Mouse (Mus musculus) cerebellum, adult 8-10 months (tissue): ENCODE results near the gene Pkd1.

Experiments used
- DNase-seq: peaks from one replicate; pipeline ENCODE4 v3.0.0; 2022

Gene Pkd1

DNA sequence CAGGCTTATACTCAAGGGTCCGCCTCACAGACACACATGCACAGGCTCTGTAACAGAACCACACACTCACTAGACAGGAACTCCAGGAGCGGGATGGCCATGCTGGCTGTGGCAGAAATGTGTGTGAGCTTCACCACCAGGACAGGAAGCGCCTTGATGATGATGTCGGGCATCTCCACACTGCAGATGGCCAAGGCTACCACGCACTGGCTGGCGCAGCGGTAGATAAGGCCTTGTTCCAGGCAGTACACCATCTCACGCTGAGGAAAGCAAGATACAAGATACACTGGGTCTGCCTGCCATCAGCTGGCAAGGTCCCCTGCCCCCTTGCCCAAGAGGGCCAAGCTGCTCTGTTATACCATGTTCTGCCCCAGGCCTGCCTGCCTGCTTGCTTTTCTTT lies 59.2 kb downstream of the Pkd1 start:
- DNase-seq, result no peak

- no peak for DNase-seq
Observed at GRCm38 (mm10) chr17:24610711-24611110, 61.1 kb downstream of the Pkd1 start.

- DNase-seq, result no peak
Observed at GRCm38 (mm10) chr17:24617561-24618194, 68.0 kb downstream of the Pkd1 start.

- DNase-seq, result no peak
Observed at GRCm38 (mm10) chr17:24625472-24625871, 75.8 kb downstream of the Pkd1 start.

- peak; percentile 86 for DNase-seq
Observed at GRCm38 (mm10) chr17:24628646-24629045, 79.0 kb downstream of the Pkd1 start.

GRCm38 (mm10) chr17:24630072-24630471 lies 80.4 kb downstream of the Pkd1 start:
- no peak for DNase-seq

GRCm38 (mm10) chr17:24632167-24632812 lies 82.7 kb downstream of the Pkd1 start, which contains the start of the genes Tsc2 and Nthl1:
TSS of gene Tsc2 (minus strand) at chr17:24632630.
TSS of gene Nthl1 (plus strand) at chr17:24632680.
- peak; percentile 75 for DNase-seq

DNA sequence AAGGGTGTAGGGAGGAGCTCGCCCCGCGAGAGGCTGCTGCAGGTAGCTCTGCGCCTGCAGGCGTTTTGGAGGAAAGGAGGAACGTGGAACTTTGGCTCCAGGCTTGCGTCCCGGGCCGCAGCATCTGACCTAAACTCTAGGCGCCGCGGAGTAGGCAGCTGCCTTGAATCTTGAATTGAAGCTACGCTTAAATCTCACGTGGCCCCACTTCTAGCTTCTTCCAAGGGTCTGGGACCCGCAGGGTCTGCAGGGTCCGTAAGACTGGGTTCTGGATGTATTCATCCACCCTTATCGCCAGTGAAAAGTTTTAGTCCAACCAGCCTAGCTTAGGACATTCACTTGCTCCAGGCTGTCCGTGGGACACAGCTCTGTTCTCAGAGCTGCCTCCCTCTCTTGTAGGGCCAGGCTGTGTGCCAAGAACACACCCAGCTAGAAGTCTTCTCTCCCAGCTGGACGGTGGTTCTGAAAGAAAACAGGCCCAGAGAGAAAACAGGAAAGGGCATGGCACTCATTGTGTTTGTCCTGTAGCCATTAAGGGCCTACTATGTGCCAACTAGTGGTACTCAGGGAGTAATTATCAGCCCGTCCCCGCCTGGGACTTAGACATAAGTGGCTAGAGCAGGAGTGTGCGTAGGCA lies 83.3 kb downstream of the Pkd1 start:
- no peak for DNase-seq

DNA sequence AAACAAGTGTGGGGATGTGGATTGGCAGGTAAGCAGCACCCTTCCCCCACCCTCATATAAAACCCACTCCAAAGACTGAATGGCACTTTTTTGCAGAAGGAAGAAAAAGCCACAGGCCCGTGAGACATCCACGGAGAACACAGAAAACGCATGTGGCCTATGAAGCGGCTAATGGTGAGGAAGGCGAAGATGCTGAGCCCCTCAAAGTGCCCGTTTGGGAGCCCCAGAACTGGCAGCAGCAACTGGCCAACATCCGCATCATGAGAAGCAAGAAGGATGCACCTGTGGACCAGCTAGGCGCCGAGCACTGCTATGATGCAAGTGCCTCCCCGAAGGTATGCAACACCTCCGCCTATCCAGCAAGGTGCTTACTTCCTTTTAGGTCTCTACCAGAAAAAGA lies 84.2 kb downstream of the Pkd1 start:
- DNase-seq, result no peak

DNA sequence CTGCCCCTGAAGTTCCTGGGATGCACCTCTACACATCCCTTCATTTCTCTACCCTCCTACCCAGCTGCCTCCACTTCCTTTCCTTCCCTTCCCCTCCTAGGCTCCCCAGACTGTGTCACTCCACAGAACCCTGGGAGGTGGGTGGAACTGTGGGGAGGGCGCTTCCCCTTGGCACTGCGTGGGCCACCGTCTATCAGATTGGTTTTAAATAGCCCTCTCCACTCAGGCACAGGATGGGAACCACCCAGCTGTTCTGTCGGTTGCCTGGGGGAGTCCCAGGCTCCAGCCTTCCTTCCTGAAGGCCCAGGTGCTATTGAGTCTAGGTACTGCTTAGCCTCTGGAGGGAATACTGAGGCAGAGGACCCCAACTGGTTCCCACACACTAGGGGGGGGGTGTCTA lies 85.4 kb downstream of the Pkd1 start:
- DNase-seq, result no peak

- DNase-seq, result no peak
Observed at GRCm38 (mm10) chr17:24635694-24636093, 86.1 kb downstream of the Pkd1 start.

GRCm38 (mm10) chr17:24636781-24637481 lies 87.3 kb downstream of the Pkd1 start:
- no peak for DNase-seq

- DNase-seq, result no peak
Observed at GRCm38 (mm10) chr17:24638214-24638613, 88.6 kb downstream of the Pkd1 start.

GRCm38 (mm10) chr17:24638840-24639239 lies 89.2 kb downstream of the Pkd1 start:
- DNase-seq, result no peak

GRCm38 (mm10) chr17:24639571-24639988 lies 89.9 kb downstream of the Pkd1 start:
- DNase-seq, result no peak

GRCm38 (mm10) chr17:24640119-24640518 lies 90.5 kb downstream of the Pkd1 start:
- DNase-seq, result no peak

- DNase-seq, result no peak
Observed at GRCm38 (mm10) chr17:24640581-24640980, 90.9 kb downstream of the Pkd1 start.

- no peak for DNase-seq
Observed at GRCm38 (mm10) chr17:24641944-24642343, 92.3 kb downstream of the Pkd1 start.

GRCm38 (mm10) chr17:24642791-24643343 lies 93.2 kb downstream of the Pkd1 start:
- DNase-seq, result no peak

DNA sequence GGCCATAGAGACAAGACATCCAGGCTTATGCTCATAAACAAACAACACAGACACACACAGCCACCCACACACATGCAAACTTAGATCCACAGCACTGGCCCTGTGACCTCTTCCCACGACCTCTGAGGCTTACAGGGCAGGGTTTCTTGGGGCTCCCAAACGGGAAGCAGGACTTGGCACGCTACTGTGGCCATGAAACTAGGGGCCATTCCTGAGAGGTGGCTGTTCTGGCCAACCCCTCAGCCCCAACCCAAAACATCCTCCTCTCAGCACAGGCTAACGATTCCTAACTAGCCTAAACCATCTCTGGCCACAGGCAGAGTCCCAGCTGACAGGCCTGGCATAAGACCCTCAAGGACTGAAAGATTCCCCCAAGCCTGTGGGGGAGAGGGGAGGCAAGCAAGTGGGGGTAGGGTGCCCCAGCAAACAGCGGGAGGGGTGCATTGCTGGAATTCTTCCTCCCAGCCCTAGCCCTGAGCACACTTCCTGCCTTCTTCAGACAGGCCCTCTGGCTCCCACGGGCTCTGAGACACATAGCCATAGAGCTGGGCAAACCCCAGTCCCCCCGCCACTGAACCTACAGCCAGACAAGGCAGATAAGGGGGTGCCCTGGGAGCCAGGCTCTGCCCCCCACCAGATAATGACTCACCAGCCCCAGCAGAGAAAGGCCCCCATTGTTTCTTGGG lies 94.5 kb downstream of the Pkd1 start:
- no peak for DNase-seq

DNA sequence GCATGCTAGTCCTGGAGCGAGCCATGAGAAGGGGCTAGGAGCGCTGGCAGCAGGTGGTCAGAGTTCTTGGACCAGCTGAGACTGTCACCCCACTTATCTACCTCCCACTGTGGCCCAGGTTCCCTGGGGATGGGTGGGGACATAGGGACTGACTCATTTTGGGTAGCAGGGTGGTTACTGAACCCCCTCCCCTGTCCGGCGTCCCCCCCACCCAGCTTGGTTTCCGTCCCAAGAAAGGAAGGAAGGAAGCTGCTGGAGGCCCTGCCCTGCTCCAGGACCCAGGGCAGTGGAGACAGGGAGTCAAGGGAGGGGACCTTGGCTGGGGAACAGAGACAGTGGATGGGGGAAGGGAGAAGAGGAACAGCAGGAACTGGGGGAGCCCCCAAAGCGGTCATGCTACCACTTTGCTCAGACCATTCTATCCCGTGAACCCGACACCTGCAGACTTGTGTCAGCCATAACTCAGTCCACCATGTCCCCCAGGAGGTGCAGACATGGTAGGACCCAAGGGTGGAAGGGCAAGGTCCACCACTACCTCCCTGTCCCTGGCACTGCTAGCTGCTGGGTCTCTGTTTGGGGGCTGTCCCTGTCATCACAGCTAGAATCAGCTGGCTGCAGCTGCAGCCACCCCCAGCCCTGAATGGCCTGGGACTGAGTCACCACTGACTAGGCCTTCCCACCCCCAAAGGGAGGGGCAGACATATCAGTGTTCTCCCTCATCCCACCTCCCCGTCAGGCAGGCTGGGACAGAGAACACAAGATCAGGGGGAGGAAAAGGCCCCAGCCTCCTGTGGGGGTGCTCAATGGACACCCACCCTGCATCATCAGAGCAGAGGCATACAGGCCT lies 95.5 kb downstream of the Pkd1 start:
- no peak for DNase-seq

DNA sequence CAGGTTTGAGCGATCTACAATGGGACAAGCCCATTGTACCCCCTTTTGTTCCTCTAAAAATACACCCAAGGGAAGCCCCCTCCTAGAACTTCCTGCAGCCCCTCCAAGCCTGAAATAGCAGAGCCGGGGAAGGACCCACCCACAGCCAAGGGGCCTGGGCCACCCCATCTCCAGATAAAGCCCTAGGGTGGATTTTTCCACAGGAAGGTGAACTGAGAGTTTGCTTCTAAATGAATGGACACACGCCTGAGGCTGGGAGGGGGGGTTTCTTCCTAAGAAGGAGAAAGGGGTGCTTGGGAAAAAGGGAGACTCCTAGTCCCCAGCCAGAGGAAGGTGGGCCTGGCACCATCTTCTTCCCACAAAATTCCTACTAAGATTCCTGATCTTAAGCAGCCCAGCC lies 96.3 kb downstream of the Pkd1 start:
- DNase-seq, result no peak
